Mouse (Mus musculus): ENCODE data around the gene Gm42878.

DNA sequence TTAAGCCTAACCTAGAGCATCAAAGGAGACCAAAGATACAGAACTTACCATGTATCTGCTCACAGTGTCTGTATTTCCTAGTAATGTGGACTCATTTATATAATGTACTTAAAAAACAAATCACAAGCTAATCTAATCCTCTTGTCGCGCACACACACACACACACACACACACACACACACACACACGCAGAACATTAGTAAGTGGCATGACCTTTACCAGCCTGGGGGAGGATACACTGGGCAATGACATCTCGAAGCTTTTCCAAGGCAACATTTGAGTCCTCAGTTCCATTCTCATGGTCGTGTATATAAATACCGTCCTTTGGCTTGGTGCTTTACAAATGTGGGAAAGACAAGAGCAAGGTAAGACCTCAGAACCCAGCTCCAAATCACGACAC, 18.8 kb downstream of the Gm42878 start:
- TF ChIP-seq CTCF (IDR thresholded peaks at IDR 0.05; ENCODE audit: low read depth, low read length) (no peak), POLR2A (IDR thresholded peaks at IDR 0.05; ENCODE audit: extremely low read depth, insufficient read depth, low read length) (no peak)
